18 mouse cellular contexts compared by ENCODE assay signal in the genomic region with DNA sequence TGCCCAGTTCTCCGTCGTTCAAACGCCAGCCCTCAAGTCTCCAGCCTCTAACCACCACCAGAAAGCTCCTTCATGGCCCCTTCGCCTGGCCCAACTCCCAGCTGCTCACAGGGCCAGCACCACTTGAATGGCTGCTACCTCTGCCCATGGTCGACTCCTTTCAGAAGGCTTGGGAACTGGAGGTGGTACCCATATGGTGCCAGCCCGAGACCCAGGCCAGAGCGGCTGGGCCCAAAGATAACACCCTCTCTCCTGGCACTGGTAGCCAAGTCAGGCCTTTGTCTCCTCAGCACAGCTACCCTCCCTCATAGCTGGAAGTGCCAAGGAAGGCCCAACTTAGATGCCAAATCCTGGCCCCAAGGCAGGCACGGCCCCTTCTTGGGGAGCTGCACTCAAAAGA.
DNase-seq lines count a peak whose midpoint lies in the region; ATAC-seq and TF ChIP-seq lines count a peak whose summit lies in the region.
"Had no signal": no experiment of that assay in that cellular context is flagged by ENCODE, and none has a peak within 500 bp of the region (broad histone marks: within the 10 kb centered on the region; RNA-seq: fewer than 3 reads in every experiment).

No protein-coding gene starts in this region.

- peak; percentile 61; the same call in 1 of the 2 replicates for ATAC-seq in hindbrain, embryonic 14.5 days (ENCODE audit: low FRiP score)
- no peak for ATAC-seq in hindbrain, embryonic 11.5 days (ENCODE audit: low FRiP score)
- peak; percentile 69 for ATAC-seq in midbrain, postnatal 0 days (ENCODE audit: low FRiP score)
- ATAC-seq in midbrain, embryonic 14.5 days (ENCODE audit: low FRiP score, low TSS enrichment): no peak
- peak; percentile 53; the same call in 1 of the 2 replicates for ATAC-seq in forebrain, embryonic 15.5 days (replicated peaks)
- 0 out of 2 replicates have a peak, but pooled peaks have one; percentile 40 for ATAC-seq in neural tube, embryonic 15.5 days (ENCODE audit: low FRiP score)
- ATAC-seq: intestine, postnatal 0 days; liver, postnatal 0 days had no signal

- WGBS in hindbrain, embryonic 14.5 days: 73% methylated on average over 8 of the region's 8 CpGs
- WGBS in hindbrain, embryonic 11.5 days: 93% methylated on average over 8 of the region's 8 CpGs
- 73% methylated on average over 8 of the region's 8 CpGs for WGBS in midbrain, postnatal 0 days
- WGBS in midbrain, embryonic 14.5 days: 87% methylated on average over 8 of the region's 8 CpGs
- 63% methylated on average over 8 of the region's 8 CpGs for WGBS in forebrain, embryonic 15.5 days
- WGBS in neural tube, embryonic 15.5 days: 83% methylated on average over 8 of the region's 8 CpGs

- H3K27me3 ChIP-seq in hindbrain, embryonic 14.5 days (ENCODE audit: control insufficient read depth, insufficient read depth, low read length): no peaks in the 10 kb centered on the region
- H3K27me3 ChIP-seq in hindbrain, embryonic 11.5 days (ENCODE audit: control insufficient read depth, insufficient read depth, low read length): no peaks in the 10 kb centered on the region
- no peaks in the 10 kb centered on the region for H3K27me3 ChIP-seq in midbrain, postnatal 0 days (ENCODE audit: insufficient read depth, low read length)
- H3K27me3 ChIP-seq in midbrain, embryonic 14.5 days (ENCODE audit: control insufficient read depth, insufficient read depth, low read length): no peaks in the 10 kb centered on the region
- H3K27me3 ChIP-seq in forebrain, embryonic 15.5 days: no peaks in the 10 kb centered on the region
- no peaks in the 10 kb centered on the region for H3K27me3 ChIP-seq in neural tube, embryonic 15.5 days (replicated peaks)
- H3K27me3 ChIP-seq: embryonic facial prominence, embryonic 13.5 days; neural tube, embryonic 12.5 days had no signal

- no peaks in the 10 kb centered on the region for H3K4me1 ChIP-seq in hindbrain, embryonic 14.5 days (replicated peaks; ENCODE audit: control insufficient read depth, insufficient read depth, low read length)
- no peaks in the 10 kb centered on the region for H3K4me1 ChIP-seq in hindbrain, embryonic 11.5 days (replicated peaks; ENCODE audit: control insufficient read depth, insufficient read depth, low read length)
- H3K4me1 ChIP-seq in midbrain, postnatal 0 days (ENCODE audit: insufficient read depth, low read length): no peaks in the 10 kb centered on the region
- H3K4me1 ChIP-seq in midbrain, embryonic 14.5 days (ENCODE audit: control insufficient read depth, insufficient read depth, low read length): 0 out of 2 replicates have a peak, but pooled peaks cover 7% of the 10 kb centered on the region
- peaks cover 25% of the 10 kb centered on the region for H3K4me1 ChIP-seq in forebrain, embryonic 15.5 days
- H3K4me1 ChIP-seq in neural tube, embryonic 15.5 days: peaks cover 13% of the 10 kb centered on the region
- H3K4me1 ChIP-seq: kidney, embryonic 15.5 days had no signal

- TF ChIP-seq CTCF in midbrain, postnatal 0 days (IDR thresholded peaks at IDR 0.05): no peak

- no peaks in the 10 kb centered on the region for H3K36me3 ChIP-seq in hindbrain, embryonic 14.5 days (replicated peaks; ENCODE audit: control insufficient read depth, insufficient read depth)
- H3K36me3 ChIP-seq in hindbrain, embryonic 11.5 days (ENCODE audit: control insufficient read depth, insufficient read depth, low read length): no peaks in the 10 kb centered on the region
- H3K36me3 ChIP-seq in midbrain, postnatal 0 days (ENCODE audit: insufficient read depth, low read length): no peaks in the 10 kb centered on the region
- H3K36me3 ChIP-seq in midbrain, embryonic 14.5 days (ENCODE audit: control insufficient read depth, insufficient read depth, low read length): no peaks in the 10 kb centered on the region
- no peaks in the 10 kb centered on the region for H3K36me3 ChIP-seq in forebrain, embryonic 15.5 days
- H3K36me3 ChIP-seq in neural tube, embryonic 15.5 days: no peaks in the 10 kb centered on the region
- H3K36me3 ChIP-seq: embryonic facial prominence, embryonic 13.5 days; kidney, embryonic 15.5 days; limb, embryonic 10.5 days; neural tube, embryonic 12.5 days had no signal

- H3K27ac ChIP-seq in hindbrain, embryonic 14.5 days: no peak overlapping the region
- H3K27ac ChIP-seq in hindbrain, embryonic 11.5 days (ENCODE audit: low read depth, low read length): no peak overlapping the region
- no peak overlapping the region for H3K27ac ChIP-seq in midbrain, postnatal 0 days (ENCODE audit: low read depth, low read length)
- no peak overlapping the region for H3K27ac ChIP-seq in midbrain, embryonic 14.5 days (replicated peaks; ENCODE audit: low read depth, low read length)
- H3K27ac ChIP-seq in forebrain, embryonic 15.5 days (replicated peaks): no peak overlapping the region
- H3K27ac ChIP-seq in neural tube, embryonic 15.5 days (replicated peaks): 0 out of 2 replicates have a peak overlapping the region, but pooled peaks have one; percentile 43
- H3K27ac ChIP-seq: embryonic facial prominence, embryonic 13.5 days; kidney, embryonic 15.5 days; limb, embryonic 10.5 days had no signal

- DNase-seq in hindbrain, embryonic 14.5 days (ENCODE audit: low spot score): no peak
- no peak for DNase-seq in hindbrain, embryonic 11.5 days (ENCODE audit: low spot score)
- DNase-seq in midbrain, postnatal 0 days (ENCODE audit: low spot score): peak; percentile 76
- no peak for DNase-seq in midbrain, embryonic 14.5 days
- no peak for DNase-seq in natural killer cell, adult 2 months (ENCODE audit: low spot score in 2 of 2)
- DNase-seq: cerebellum, adult 9-11 months; gastrocnemius, postnatal 25 days; liver, postnatal 0 days; lung, postnatal 10 days; right cerebral cortex, postnatal 25 days; thymus, adult 2 months had no signal

- no peak overlapping the region for H3K4me3 ChIP-seq in hindbrain, embryonic 14.5 days (replicated peaks; ENCODE audit: low read length)
- no peak overlapping the region for H3K4me3 ChIP-seq in hindbrain, embryonic 11.5 days (ENCODE audit: low read depth, low read length)
- no peak overlapping the region for H3K4me3 ChIP-seq in midbrain, postnatal 0 days (ENCODE audit: low read depth, low read length)
- H3K4me3 ChIP-seq in midbrain, embryonic 14.5 days (replicated peaks; ENCODE audit: low read depth, low read length): no peak overlapping the region
- H3K4me3 ChIP-seq in forebrain, embryonic 15.5 days: no peak overlapping the region
- no peak overlapping the region for H3K4me3 ChIP-seq in neural tube, embryonic 15.5 days (replicated peaks)
- H3K4me3 ChIP-seq: embryonic facial prominence, embryonic 13.5 days; kidney, embryonic 15.5 days; limb, embryonic 10.5 days; neural tube, embryonic 12.5 days had no signal

- no peak overlapping the region for H3K4me2 ChIP-seq in hindbrain, embryonic 14.5 days (replicated peaks)
- no peak overlapping the region for H3K4me2 ChIP-seq in hindbrain, embryonic 11.5 days (replicated peaks; ENCODE audit: low read depth, low read length)
- H3K4me2 ChIP-seq in midbrain, postnatal 0 days (ENCODE audit: low read depth, low read length, poor library complexity, severe bottlenecking): no peak overlapping the region
- no peak overlapping the region for H3K4me2 ChIP-seq in midbrain, embryonic 14.5 days (ENCODE audit: low read length)
- no peak overlapping the region for H3K4me2 ChIP-seq in forebrain, embryonic 15.5 days (replicated peaks)
- H3K4me2 ChIP-seq in neural tube, embryonic 15.5 days: no peak overlapping the region
- H3K4me2 ChIP-seq: embryonic facial prominence, embryonic 13.5 days; kidney, embryonic 15.5 days; neural tube, embryonic 12.5 days had no signal

- H3K9me3 ChIP-seq in hindbrain, embryonic 14.5 days (ENCODE audit: control insufficient read depth, low read length): 0 out of 2 replicates have a peak, but pooled peaks cover 3% of the 10 kb centered on the region
- no peaks in the 10 kb centered on the region for H3K9me3 ChIP-seq in hindbrain, embryonic 11.5 days (ENCODE audit: control insufficient read depth, low read length)
- H3K9me3 ChIP-seq in midbrain, postnatal 0 days (ENCODE audit: low read length): no peaks in the 10 kb centered on the region
- no peaks in the 10 kb centered on the region; the same call in 1 of the 2 replicates for H3K9me3 ChIP-seq in midbrain, embryonic 14.5 days (ENCODE audit: control insufficient read depth, low read length)
- H3K9me3 ChIP-seq in forebrain, embryonic 15.5 days: no peaks in the 10 kb centered on the region
- no peaks in the 10 kb centered on the region for H3K9me3 ChIP-seq in neural tube, embryonic 15.5 days (replicated peaks)
- H3K9me3 ChIP-seq: kidney, embryonic 15.5 days; limb, embryonic 10.5 days; neural tube, embryonic 12.5 days had no signal

- H3K9ac ChIP-seq in hindbrain, embryonic 14.5 days: no peak overlapping the region
- no peak overlapping the region for H3K9ac ChIP-seq in hindbrain, embryonic 11.5 days (ENCODE audit: low read depth, low read length)
- H3K9ac ChIP-seq in midbrain, postnatal 0 days (replicated peaks; ENCODE audit: low read length, poor library complexity, severe bottlenecking): no peak overlapping the region
- no peak overlapping the region for H3K9ac ChIP-seq in midbrain, embryonic 14.5 days (replicated peaks; ENCODE audit: low read length)
- no peak overlapping the region for H3K9ac ChIP-seq in forebrain, embryonic 15.5 days (replicated peaks)
- H3K9ac ChIP-seq in neural tube, embryonic 15.5 days (replicated peaks): no peak overlapping the region
- H3K9ac ChIP-seq: embryonic facial prominence, embryonic 13.5 days; kidney, embryonic 15.5 days; liver, postnatal 0 days; neural tube, embryonic 12.5 days had no signal

Comparison
In these comparisons a context has a peak if more than half of its experiments do, and no peak if none do; other contexts are left out.
1. ATAC-seq: peak in hindbrain, embryonic 14.5 days (single experiment), midbrain, postnatal 0 days (single experiment), forebrain, embryonic 15.5 days (single experiment) and neural tube, embryonic 15.5 days (single experiment); none in hindbrain, embryonic 11.5 days (single experiment) and midbrain, embryonic 14.5 days (single experiment).